Mouse (Mus musculus): ENCODE measurements at regions not wholly inside any gene's neighbourhood (a gene's known extent, or its start where the extent isn't known, plus 50 kb on each side); places are given as distances from the start of the nearest gene placed in this dataset.

DNA sequence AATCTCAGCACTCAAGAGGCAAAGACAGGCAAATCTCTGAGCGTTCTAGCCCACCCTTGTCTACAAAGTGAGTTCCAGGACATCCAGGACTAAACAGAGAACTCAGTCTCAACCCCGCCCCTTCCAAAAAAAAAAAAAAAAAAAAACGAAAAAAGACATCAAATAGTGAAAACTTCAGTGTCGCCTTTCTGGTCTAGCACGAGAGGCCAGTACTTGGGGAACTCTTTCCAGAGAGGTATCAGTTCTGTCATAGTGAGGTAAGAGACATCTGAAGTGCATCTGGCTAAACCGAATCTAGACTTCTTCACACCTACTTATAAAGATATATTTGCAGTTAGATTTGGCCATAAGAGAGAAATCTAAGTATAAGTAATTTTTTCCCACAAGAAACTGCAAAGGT, 393.8 kb downstream of the Rnd3 start:
- TF ChIP-seq CTCF (IDR thresholded peaks at IDR 0.05; ENCODE audit: low read depth) (no peak), EP300 (IDR thresholded peaks at IDR 0.05; ENCODE audit: low read depth) (no peak)

Data from liver, postnatal 0 days (tissue).